Mouse (Mus musculus) urinary bladder, postnatal 25 days (tissue): ENCODE results near the gene Cnpy3.
"Not testable (repeated sequence)": the region's sequence is repeated elsewhere in the genome, so short reads cannot be mapped to it uniquely, and the experiment has no call there.

Experiments
- DNase-seq: peaks from one replicate; pipeline ENCODE4 v3.0.0; 2022; ENCODE audit warnings: low spot score

Gene Cnpy3

DNA sequence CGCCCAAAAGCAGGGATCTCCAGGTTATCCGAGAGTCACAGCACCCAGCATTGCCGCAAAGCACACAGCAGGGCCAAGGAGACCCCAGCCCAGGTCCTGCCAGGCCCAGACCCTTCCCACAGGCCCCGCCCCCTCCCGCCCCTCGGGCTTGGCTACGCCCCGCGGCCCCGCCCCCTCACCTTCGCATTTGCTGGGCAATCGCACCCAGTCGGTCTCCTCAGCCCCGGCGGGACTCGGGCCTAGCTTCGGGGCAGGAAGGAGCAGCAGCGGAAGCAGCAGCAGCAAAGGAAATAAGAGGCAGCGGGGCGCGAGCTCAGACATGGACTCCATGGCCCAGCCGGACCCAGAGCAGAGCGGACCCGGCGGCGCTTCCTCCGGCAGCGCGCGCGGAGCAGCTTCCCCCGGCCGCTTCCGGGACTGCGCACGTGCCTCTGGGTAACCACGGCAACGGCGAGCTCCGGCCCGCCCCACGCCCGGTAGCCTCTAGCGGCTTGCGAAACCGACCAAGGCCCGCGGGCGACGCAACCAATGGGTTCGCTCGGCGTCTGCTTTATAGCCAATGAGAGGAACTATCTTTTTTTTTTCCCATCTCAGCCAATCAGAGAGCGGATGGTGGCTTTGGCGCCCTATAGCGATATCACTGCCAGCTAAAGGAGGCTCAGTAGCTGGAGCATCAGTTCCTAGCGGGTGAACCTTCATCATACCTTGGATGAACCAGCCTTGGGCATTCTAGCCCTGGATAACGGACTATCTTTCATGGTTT, at the start of gene Cnpy3:
Gene Cnpy3 (minus strand): TSS at position 421 of the 763 bp plus-strand sequence.
- peak; percentile 95 for DNase-seq

DNA sequence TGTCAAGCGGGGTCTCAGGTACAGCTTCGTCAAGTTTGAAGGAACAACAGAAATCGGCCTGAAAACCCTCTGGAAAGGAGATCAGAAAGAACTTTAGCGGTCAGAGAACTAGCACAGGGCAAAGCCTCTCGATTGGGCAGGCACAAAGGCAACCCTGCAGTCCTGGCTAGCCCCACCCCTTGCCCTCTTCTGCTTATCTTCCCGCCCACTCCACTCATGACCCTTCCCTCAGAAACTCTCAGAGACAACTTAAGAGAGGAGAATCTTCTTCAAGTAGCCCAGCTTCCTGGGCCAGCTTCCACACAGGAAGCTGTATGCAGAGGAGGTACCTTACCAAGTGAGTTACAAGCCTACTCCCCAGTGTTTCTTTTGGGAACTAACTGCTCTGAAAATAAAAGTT, 49.7 kb upstream of the Cnpy3 start:
- DNase-seq: no peak

DNA sequence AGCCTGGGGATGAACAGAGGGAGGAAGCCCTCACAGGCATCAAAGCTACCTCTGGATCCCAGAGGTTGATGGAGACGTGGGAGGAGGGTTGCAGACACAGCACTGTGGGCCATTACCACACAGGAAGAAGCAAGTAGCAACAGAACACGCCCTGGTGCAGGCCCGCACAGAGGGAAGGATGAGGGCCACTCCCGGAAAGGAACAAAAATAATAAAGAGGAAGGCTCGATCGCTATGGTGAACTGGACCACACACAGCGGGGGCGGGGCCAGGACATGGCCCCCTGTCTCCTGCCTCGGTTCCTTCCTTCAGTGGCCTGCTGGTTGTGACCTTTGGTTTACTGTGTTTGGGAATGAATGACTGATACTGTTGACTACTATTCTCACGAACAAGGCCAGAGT, 47.7 kb upstream of the Cnpy3 start:
- no peak for DNase-seq

DNA sequence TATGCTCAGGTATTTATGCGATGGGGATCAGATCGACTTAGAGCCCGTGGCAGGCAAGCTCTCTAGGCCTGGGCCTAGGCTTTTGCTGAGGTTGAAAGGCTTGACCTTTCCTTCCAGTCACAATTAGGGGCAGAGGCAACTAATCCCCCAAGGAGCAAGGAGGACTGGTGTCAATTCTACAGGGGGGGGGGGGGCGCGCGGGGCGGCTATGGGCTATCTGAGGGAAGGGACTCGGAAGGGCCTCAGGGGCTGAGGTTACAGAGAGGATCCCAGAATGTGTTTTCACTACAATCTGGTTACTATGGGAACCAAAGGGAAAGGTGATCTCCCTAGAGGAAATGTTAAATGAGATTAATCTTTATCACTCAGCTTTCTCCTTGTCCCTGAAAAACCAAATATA, 45.4 kb upstream of the Cnpy3 start:
- DNase-seq: no peak

DNA sequence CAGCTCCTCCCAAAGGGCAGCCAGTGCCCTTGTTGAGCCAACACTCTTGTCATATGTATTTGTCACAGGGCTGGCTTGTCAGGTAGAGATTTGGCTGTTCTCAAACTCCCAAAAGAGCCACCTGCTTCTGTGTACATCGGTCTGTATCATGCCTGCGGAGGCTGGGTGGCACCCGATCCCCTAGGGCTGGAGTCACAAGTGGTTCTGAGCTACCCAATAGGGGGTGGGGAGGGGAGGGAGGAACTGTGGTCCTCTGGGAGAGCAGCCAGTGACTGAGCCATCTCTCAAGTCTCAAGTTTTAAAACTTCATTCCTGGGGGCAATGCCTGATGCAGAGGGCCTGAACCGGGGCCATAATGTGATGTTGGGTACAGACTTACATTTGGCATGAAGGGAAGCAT, 44.7 kb upstream of the Cnpy3 start:
- no peak for DNase-seq

DNA sequence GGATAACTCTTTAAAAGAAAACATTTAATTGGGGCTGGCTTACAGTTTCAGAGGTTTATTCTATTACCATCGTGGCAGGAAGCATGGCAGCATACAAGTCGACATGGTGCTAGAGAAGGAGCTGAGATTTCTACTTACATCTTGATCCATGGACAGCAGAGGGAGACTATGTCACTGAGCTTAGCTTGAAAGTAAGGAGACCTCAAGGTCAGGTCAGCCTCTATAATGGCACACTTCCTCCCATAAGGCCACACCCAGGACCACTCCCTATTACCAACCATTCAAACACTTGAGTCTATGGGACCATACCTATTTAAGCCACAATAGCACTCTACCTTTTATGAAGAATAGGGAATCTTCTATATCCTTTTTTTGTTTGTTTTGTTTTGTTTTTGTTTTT, 40.9 kb upstream of the Cnpy3 start:
- DNase-seq: no peak

DNA sequence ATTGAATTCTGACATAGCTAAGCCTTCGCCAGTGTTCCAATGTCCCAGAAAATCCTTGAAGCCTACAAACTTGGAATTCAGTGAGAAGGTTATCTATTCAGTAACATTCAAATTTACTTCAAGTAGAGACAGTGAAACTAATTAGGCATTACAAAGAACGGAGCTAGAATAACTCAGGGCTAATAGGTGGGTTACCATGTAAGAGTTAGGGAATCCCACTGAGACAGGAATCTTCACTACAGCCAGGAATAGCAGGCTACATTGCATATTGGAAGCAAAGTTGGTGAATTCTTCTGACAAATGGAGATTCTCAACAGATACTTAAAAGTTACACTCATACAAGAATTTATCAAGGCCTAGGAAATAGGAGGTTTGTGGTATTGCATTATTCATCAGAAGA, 36.0 kb upstream of the Cnpy3 start:
- not testable (repeated sequence) for DNase-seq

DNA sequence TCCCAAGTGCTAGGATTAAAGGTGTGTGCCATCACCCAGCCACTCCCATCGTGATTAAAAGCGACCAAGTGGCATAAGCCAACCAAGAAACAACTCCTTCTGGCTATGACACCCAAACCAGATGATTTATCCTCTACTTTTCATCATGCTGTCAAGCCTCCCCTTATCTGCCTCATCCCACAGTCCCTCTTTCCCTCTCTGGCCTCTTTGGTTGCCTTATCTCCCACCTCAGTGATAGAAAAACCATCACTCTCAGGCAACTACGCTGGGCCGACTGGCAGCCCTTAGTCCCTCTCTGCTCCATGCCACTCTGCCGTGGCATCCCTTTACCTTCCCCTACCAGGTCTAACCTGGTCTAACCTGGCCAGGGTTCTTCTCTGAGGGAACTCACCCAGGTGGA, 34.9 kb upstream of the Cnpy3 start:
- no peak for DNase-seq

DNA sequence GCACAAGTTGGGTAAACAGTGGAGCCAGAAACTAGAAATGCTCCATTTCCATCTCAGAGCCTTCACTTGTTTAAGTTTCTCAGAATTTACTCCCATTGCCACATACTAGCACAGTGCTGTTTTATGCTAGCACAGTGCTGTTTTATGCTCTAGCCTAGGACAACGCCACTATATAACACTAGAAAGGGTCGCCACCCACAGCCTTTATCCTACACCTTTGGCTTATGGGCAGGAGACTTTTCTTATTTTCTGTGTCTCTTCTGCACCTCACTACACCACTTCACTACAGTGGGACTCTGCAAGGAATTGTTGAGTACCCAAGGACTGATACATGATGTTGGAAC, 31.2 kb upstream of the Cnpy3 start:
- DNase-seq: no peak

DNA sequence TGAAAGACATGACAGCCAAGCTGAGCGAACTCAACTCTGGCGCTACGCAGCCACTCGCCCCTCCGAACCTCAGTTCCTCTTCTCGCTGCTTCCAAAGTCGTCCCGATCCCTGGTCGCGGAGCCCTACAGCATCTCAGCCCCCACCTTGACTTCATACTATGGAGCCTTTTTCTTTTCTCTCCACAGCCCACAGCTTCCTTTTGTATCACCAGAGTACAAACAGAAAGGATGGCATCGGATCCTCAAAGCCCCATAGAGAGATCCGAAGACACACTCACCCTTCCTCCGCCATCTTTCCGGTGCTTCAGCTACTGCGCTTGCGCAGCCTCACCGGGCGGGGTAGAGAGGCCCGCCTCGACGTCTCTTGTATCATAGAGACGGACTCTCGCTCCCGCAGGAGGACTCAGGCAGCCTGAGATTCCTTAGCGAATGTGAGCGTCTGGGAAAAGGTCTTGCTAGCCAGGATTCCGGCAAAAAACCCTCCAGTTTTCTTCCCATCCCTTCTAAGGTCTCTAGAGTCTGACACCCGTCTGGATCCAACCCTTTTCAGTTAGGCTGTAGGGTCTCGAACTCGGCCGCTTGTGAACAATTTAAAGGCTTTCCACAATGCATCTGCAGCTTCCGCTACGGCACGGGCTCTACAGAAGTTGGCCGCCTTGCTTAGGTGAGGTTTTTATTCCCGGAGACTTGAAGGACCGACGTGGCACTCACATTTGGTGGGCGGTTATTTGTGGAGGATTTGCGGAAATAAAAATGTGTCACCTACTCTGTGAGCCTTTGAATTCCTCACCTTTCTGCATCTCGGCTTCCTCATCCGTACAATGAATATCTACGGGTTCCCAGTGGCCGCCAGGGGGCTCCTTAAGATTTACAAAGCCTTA, 30.6 kb upstream of the Cnpy3 start, which contains the start of gene Rpl7l1:
Gene Rpl7l1 (minus strand): TSS at position 332 of the 881 bp plus-strand sequence.
- peak; percentile 90 for DNase-seq

DNA sequence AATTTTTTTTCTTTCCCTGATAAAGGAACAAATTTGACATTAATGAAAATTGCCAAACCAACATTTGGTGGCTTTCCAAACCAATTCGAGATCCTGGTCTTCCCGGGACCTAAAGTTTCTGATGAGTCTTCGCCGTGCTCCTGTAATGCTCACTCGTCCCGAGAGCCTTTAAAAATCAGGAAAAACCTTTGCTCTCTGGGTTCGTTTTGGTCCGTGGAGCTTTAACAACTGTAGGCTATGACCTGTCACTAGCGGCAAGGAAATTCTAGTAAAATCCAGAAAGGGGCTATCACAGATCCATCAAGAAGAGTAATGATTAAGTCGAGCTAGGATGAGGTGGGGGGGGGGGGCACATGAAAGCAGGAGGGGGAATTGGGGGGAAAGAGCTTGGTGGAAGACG, 29.9 kb upstream of the Cnpy3 start:
- no peak for DNase-seq

DNA sequence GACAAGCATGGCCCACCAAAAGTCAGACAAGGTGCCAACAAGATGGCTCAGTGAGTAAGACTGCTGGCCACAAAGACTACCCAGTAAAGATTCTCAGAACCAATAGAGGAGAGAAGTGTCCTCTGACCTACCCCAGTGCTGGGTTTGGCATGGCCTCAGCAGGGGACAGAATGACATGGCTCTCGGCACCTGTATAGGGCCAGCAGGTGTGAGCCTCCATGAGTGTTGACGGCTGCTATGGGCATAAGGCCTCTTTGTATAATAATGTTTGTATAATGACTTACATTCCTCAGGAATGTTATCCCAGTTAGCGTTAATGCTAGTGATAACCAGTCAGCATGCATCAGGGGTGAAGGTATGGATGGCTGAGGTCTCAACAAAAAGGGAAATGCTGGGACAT, 24.1 kb upstream of the Cnpy3 start:
- DNase-seq: no peak

DNA sequence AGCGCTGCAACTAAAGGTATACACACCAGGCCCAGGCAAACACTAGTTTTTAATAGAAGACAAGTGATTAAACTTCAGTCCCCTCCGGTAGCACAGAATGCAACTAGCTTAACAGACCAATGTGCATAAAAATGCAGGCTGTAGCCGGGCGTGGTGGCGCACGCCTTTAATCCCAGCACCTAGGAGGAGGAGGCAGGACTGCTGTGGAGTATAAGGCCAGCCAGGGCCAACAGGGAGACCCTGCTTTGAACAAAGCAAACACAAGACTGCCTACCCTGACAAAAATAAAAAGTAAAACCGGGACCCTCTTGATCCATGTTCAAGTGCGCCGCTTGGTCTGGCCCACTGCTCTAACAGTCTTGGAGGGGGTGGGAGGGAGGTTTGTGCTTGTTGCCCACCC, 23.1 kb upstream of the Cnpy3 start:
- no peak for DNase-seq

DNA sequence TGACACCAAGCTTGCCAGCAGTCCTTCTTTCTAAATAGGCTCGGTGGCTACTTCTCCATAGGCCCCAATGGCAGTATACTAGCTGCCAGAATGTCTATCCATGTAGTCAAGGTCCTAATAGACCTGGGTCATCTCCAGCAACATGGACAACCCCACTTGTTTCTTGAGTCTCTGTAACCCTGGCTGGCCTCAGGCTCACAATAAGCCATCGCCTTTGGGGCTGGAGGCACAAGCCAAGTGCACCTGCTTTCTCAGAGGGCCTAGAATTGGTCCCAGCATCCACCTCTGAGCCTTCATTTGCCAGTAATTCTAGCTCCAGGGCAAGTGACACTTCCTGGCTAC, 22.1 kb upstream of the Cnpy3 start:
- DNase-seq: no peak

DNA sequence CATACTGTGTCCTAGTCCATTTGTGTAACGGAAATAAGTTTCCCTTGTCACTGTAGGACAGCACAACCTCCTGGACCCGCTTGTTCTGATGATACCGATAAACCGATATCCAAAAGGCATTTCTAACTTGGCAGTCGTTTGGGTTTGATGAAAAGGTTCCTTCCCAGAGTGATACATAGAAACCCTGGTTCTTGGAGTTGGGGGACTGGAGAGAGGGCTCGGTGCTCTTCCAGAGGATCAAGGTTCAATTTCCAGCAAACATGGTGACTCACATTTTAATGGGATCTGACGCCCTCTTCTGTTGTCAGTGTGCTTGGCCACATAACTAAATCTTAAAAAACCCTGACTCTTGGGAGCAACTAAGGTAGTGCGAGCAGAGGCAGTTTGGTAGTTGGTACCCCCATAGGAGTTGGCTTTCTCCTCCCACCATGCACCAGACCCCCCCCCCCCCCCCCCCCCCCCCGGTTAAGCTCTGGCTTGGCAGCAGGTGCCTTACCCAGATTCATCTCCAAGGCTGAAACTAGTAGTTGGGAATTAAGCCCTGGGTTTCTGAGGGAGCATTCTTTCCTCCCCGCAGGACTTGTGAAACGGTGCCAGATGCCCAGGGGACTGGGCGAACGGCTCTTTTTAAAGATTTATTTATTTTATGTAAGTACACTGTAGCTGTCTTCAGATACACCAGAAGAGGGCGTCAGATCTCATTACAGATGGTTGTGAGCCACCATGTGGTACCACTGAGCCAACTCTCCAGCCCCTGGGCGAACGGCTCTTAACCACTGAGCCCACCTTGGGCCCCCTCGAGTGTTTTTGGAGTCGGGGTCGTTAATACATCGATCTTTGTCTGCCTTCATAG, 21.5 kb upstream of the Cnpy3 start:
- DNase-seq: no peak

DNA sequence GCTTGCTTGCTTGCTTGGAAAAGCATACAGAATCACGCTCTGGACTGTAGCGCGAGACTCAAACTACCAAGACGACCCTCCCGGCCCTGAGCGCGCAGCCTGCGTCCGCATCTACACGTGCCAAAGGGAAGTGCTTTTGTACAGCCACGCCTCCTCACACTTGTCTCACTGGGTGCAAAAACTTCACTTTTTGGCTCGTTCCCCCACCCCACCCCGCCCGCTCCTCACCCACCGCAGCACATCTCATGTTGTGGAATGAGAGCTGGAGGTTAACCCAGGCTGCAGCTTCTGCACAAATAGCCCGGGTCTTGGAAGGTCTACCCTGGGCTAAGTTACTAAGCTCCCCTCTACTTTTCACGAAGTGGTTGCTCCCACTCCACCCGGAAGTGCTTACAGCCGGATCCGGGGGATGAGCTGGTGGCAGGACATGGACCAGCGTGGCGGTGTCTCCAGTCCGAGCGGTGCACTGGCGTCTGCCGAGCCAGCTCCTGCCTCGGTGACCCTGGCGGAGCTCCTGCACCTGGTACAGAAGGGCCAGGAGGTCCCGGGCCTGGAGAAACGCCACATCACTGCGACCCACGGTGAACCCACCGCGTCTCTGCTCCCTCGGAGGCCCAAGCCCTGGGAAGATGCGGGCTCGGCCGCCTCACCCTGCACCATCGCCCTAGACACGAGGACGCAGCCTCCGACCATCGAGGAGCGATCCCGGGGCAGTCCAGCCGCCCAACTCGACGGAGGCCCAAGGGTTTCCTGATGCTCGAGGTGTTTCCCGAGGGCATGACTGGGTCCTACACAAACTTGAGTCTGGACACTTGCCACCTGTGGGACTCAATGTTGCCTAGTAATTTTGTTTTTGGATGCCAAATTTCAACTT, 20.6 kb upstream of the Cnpy3 start, which contains the start of gene 2310039H08Rik:
Gene 2310039H08Rik (plus strand): TSS at position 232 of the 874 bp plus-strand sequence.
- DNase-seq: peak; percentile 77

DNA sequence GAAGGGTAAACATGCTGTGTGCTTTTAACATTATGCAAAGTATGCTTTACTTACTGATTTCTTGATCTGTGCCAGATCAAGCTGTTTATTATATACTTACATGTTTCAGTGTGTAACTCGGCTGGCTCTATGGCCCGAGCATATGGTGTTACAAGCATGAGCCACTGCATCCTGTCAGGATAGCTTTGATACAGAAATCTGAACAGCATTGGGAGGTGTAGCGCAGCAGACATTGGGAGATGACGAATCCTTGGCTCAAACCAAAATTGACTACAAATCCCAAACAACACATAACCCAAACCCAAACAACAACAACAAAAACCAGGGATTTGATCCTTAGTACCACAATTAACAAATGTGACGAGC, 20.0 kb upstream of the Cnpy3 start:
- DNase-seq: no peak

DNA sequence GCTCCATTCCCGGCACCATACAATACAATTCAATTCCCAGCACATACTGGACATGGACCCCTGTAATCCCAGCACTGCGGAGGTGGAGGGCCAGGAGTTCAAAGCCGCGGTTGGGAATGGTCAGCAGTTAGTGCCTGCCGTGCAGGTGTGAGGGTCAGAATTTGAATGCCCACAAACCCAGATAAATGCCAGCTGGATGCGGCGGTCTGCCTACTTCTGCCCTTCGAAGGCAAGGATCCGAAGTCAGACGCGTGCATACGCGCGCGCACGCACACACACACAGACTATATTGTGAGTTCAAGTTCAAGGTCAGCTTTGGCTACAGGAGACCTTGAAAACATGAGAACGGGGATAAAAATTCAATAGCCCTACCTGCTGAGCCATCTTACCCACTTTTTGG, 19.6 kb upstream of the Cnpy3 start:
- no peak for DNase-seq

DNA sequence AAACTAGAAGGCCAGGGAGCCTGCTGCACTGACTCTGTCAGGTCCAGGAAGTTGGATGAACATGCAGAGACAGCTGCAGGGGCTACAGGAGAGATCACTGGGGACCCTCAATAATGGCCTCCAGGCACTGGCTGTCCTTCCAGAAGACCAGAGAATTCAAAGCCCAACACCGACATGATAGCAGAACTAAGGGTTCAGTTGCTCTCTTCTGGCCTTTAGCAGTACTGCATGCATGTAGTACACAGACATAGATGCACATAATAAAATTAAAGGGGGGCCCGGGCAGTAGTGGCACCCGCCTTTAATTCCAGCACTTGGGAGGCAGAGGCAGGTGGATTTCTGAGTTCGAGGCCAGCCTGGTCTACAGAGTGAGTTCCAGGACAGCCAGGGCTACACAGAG, 19.0 kb upstream of the Cnpy3 start:
- DNase-seq: no peak

DNA sequence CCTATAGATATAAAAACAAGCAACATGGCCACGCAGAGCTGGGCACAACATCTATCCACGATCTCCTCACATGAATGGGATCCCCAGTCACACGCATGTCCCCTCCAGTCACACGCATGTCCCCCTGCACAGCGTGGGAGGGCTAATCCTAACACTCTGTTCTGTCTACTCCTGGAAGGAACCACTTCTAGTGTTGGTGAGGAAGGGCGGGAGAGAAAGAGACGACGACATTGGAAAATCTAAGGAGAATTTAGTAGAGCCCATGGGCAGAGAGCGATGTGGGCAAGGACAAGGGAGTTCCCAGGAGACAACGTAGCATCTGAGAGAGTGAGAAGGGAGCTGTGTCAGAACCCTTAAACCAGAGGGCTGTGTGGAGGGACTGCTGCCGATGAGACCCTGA, 18.5 kb upstream of the Cnpy3 start:
- no peak for DNase-seq

DNA sequence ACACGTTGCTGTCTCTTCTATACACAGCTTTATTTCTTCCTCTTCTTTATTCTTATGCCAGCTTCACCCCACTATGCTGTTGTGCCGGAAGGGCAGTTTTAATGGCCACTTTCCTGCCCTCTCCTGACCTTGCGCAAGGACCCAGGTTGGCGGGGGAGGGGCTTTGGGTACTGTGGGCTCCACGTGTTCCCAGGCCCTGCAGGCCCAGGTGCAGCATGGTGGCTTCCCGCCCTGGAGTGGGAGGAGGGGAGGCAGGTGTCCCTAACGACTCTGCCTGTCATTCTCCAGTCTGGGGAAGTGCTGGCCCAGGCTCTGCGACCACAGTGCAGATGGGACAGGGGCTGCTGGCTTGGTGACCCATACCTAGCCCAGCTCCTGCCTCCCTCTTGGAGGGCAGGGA, 15.9 kb upstream of the Cnpy3 start:
- DNase-seq: no peak

DNA sequence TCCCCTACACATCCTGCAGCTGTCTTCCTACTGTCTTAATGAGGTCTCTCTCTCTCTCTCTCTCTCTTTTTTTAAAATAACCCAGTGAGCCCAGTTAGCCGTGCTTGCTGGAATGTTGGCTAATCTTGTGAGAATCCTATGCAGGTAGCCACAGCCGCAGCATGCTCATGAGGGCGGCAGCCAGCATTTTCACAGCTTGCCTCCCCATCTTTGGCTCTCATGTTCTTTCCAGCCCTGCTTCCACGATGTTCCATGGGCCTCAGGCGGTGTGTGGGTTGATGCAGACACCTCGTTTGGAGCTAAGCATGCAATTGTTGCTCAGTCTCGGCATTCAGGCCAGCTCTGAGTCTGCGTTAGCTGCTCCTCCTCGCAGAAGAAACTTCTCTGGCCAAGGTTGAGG, 12.9 kb upstream of the Cnpy3 start:
- not testable (repeated sequence) for DNase-seq
